Mouse (Mus musculus) central nervous system, embryonic 11.5 days (tissue): ENCODE data around the gene C87436. TPM values are rescaled to one million over a fixed set of nuclear protein-coding genes. Genes with fewer than 3 reads are reported as not detected.

ENCODE experiments used
- polyA plus RNA-seq: library from polyadenylated mRNA; depleted of rRNA; stranded (reverse); fragments of >200 nt; gene quantifications from 2 replicates; pipeline ENCODE4 v1.2.3, GENCODE M21; 2012; rRNA removed

The C87436 gene
- polyA plus RNA-seq, result 15.4 and 18.2 TPM in 2 replicates

DNA sequence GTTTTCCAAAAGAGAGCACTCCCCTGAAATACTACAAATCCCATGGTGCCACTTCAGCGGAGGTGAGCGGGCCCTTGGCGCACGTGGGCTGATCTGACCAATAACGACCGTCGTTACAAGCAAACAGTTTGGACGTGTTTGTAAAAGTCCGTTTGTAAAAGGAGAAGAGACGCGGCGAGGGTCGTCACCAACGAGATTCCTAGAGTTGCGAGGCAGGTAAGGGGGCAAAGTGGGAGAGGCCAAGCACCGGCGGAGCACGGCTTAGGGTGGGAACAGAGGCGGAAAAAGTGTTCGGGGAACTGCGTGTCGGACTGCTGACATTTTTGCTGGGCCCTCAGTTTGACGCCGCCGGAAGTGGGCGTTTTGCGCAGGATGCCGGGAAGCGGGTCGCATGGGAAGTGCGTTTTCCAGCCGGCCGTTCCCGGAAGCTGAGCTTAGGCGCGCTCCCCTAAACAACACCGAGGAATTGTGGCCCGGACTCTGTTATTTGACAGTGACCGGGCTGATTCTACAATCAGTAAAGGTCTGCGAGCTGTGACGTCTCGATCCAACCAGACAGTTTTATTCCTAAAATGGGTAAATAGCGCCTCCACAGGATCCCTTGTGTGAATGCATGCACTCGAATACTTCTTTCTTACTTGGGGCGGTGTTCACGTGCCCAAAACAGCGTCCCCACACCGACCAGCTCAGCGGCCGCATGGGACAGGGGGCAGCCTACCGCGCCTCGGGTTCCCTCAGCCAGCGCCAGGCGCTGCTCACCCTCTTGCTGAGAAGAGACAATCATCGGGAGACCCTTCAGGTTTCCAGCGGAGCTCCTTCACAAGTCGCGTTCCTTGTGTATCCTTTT, at the start of gene C87436:
C87436 (plus strand) TSS at position 103 of the 847 bp plus-strand sequence.

GRCm38 (mm10) chr6:86396581-86397256, 41.5 kb upstream of the C87436 start, which contains the start of gene Pcyox1:
Pcyox1 (minus strand) TSS chr6:86397154.

DNA sequence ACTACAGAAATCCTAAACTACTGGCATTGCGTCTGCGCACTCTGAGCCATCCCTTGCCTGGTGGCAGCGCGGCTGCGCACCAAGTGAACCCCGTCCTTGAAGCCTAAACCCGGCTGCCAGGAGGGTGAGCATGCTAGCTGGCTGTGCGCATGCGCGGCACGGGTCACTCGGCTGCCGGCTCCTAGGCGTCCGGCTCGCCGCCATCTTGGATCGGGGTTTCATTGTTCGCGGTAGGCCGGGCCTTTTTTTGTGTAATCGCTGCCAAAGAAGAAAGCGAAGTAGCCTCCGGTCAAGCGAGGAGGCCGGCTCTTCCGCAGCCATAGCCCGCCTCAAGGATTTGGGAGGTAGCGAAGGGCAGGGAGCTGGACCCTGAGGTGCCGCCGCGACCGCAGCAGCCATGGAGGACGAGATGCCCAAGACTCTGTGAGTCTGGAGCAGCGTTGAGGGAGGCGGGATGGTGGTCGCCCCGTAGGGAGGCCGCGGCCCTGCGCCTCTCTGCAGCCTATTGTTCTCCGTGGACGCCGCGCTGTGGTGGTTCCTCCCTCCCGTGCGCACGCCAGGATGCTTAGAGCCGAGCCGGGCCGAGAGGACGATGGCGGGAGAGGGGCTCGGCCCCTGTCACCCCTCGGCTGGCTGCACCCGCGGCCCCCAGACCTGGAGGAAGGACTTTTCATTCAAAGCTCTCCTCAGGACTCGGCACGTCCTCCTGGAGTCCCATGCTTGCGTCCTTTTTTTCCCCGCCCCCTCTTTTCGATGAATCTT, 33.9 kb upstream of the C87436 start, which contains the start of gene Tia1:
Tia1 (plus strand) TSS at position 120 of the 762 bp plus-strand sequence.

GRCm38 (mm10) chr6:86426358-86426757, 11.8 kb upstream of the C87436 start, which contains the start of gene Gm44790:
Gm44790 (plus strand) TSS chr6:86426658.

Other genes starting within 250 kb of the C87436 start
- gene Tgfa, start 243.2 kb upstream of the C87436 start, polyA plus RNA-seq, result 0.65 and 1.2 TPM in 2 replicates
- gene Fam136a, start 72.7 kb upstream of the C87436 start, polyA plus RNA-seq, result 39.9 and 70.5 TPM in 2 replicates
- gene Snrpg, start 67.1 kb upstream of the C87436 start, polyA plus RNA-seq, result 978 and 1,148 TPM in 2 replicates
- 63.2 and 75.1 TPM in 2 replicates for gene Pcyox1, start 41.2 kb upstream of the C87436 start, polyA plus RNA-seq
- 275 and 283 TPM in 2 replicates for gene Tia1, start 34.2 kb upstream of the C87436 start, polyA plus RNA-seq
- gene Gm44790, start 11.7 kb upstream of the C87436 start, polyA plus RNA-seq, result 2.8 and 3.5 TPM in 2 replicates
- gene Pcbp1, start 87.9 kb downstream of the C87436 start, polyA plus RNA-seq, result 208 and 294 TPM in 2 replicates
- 0.70 and 0.73 TPM in 2 replicates for gene Asprv1, start 189.8 kb downstream of the C87436 start, polyA plus RNA-seq
- 15.1 and 20.7 TPM in 2 replicates for gene Mxd1, start 230.8 kb downstream of the C87436 start, polyA plus RNA-seq
- gene Snrnp27, start 246.1 kb downstream of the C87436 start, polyA plus RNA-seq, result 72.4 and 79.7 TPM in 2 replicates